Mouse (Mus musculus): ENCODE measurements around the gene D230025D16Rik. TPM values are rescaled to one million over a fixed set of nuclear protein-coding genes. Genes with fewer than 3 reads are reported as not detected.
"Not testable (repeated sequence)": the region's sequence is repeated elsewhere in the genome, so short reads cannot be mapped to it uniquely, and the experiment has no call there.

Gene D230025D16Rik
- 10 to 100 TPM; 31.7 to 32.1 TPM for total RNA-seq (2021)
- long read RNA-seq, experiment 1, transcript D230025D16Rik-201 (16 exons, 2,916 nt), result major isoform, 20 of 29 reads
- long read RNA-seq, experiment 1, partial matches to known transcripts, result 5 of 29 reads
- long read RNA-seq, experiment 1, other reads (novel, unspliced or antisense), result 3 of 29 reads
- long read RNA-seq, experiment 2, transcript D230025D16Rik-201 (16 exons, 2,916 nt), result major isoform, 16 of 25 reads
- long read RNA-seq, experiment 2, partial matches to known transcripts, result 3 of 25 reads
- long read RNA-seq, experiment 2, other reads (novel, unspliced or antisense), result 5 of 25 reads

DNA sequence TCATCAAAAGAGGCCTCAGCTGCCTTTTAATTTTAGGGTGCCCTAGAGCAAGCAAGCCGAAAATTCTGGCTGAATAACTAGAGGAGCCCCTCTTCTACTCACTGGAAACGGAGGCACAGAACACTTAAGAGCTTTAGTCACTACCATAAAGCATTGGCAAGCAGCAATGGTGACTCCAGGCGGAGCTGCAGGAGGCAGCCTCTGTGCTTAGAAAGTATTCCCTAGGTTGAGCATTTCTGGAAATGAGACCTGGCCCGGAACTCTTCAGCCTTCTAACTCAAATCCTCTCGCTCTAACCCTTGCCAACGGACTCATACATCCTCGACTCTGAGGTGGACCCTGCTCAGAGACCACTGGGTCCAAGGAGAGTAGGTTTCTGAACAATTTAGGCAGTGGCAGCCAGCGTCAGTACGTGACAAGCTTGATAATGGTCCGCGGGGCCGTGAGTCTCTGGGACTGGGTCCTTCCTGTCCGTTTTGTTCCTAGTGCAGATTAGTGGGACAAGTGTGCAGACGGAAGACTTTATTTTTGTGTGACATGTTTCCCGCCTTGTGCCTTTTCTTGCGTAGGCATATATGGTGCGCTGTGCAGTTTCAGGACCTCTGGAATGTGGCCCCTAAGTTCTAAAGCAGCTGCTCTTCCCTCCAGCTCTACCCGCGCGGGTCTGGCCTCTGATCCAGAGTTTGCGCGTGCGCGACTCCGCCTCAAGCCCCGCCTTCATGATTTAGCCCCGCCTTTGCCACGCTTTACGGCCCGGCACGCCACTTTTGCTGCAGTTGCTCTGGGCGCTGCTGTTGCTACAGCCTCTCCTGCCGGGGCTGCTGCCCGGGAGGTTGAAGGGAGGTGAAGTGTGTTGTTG is at the start of gene D230025D16Rik:
Gene D230025D16Rik (plus strand): TSS at position 733 of the 859 bp plus-strand sequence.
- intact Hi-C loops (cut with DNase I), result loop anchor here (5.0 kb wide), 1 partner anchor 87 kb away; no protein-coding TSS in a partner anchor
- peak; percentile 93 to 96 for DNase-seq (ENCODE audit: low spot score in 2 of 2)

DNA sequence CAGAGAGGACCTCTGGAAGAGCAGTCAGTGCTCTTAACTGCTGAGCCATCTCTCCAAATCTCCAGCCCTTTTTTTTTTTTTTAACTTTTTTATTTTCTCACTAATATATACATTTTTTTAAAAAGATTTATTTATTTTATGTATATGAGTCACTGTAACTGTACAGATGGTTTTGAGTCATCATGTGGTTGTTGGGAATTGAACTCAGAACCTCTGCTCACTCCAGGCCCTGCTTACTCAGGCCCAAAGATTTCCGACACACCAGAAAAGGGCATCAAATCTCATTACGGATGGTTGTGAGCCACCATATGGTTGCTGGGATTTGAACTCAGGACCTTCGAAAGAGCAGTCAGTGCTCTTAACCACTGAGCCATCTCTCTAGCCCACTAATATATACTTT is 49.7 kb upstream of the D230025D16Rik start:
- intact Hi-C loops (cut with DNase I); DNase-seq (ENCODE audit: low spot score in 2 of 2): not testable (repeated sequence)

DNA sequence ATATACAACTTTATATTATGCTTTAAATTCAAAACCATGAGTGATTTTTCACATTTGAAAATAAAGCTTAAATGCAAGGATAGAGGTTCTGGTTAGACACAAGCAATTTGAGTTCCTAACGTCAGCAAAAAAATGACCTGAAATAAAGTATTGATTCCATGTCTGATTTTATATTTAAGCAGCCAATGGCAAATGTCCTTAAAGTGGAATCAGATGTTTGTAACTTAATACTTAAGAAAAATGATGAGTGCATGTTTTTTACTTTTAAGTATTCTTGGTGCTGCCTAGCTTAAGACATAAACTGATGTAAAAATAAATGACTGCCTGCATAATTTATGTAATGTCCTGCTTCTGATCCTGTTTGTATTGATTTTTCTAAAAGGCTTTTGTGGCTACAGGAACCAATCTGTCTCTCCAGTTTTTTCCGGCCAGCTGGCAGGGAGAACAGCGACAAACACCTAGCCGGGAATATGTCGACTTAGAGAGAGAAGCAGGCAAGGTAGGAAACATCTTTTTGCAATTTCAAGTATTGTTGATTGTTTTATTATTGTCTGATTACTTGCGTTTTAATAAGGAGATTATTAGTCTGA is 46.6 kb upstream of the D230025D16Rik start:
- intact Hi-C loops (cut with DNase I), result no loop called here
- no peak for DNase-seq (ENCODE audit: low spot score in 2 of 2)

DNA sequence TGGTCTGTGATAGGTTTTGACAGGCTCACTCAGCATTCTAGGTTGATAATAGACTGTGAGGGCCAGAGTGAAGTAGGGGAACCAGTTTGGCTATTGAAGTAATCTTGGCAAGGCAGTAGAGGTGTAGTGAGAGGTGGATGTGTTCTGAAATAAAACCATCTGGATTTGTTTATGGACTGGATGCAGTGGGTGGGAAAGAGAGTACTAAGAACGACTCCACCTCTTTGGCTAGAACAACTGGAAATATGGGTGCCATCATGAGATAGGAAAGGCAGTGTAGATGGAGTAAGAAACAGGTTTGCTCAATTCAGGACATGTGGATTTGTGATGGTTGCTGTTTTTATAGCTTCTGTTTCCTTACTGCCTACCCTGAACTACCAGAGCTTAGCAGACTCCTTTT is 42.7 kb upstream of the D230025D16Rik start:
- intact Hi-C loops (cut with DNase I), result no loop called here
- DNase-seq (ENCODE audit: low spot score in 2 of 2), result no peak

DNA sequence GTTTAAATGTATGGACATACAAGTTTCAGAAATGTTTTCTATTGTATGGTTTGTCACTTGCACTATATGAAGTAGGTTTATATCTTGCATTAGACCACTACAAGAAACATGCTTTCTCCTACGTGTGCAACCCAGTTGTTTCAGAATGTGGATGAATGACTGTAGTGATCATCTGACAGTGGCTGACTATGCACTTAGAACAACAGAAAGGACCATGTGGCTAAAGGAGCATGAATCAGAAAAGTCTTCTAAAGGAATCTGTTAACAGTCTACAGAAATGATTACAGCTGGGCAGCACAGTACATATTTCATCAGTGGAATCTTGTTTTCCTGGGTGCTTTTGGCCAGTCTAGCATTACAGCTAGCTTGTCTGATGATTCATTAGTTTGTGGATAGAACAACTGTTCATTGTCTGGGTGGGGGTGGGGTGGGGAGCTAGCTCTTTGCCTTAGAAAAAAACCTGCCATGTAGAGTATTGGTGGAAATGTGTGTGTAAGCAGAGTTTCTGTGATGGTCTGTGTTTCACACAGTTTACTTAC is 38.4 kb upstream of the D230025D16Rik start:
- intact Hi-C loops (cut with DNase I), result no loop called here
- DNase-seq (ENCODE audit: low spot score in 2 of 2), result no peak

DNA sequence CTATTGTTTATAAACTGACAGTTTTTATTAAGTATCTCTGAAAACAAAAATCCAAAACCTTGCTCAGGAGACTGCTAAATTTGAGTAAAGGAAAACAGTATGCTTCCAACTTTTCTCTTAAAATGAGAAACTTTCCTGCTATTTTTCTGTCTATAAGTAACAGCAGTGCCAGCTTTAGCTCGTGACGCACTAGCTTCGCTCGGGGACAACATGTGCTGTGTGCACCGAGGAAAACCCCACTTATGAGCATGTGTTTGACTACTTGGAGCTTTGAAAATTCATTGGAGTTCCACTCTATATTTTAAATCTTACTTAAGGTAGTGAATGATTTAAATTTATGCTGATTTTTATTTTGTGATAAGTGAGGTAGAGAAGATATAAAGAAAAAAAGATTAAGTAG is 32.8 kb upstream of the D230025D16Rik start:
- intact Hi-C loops (cut with DNase I), result no loop called here
- DNase-seq (ENCODE audit: low spot score in 2 of 2), result peak in 1 of 2 experiments; percentile 12

DNA sequence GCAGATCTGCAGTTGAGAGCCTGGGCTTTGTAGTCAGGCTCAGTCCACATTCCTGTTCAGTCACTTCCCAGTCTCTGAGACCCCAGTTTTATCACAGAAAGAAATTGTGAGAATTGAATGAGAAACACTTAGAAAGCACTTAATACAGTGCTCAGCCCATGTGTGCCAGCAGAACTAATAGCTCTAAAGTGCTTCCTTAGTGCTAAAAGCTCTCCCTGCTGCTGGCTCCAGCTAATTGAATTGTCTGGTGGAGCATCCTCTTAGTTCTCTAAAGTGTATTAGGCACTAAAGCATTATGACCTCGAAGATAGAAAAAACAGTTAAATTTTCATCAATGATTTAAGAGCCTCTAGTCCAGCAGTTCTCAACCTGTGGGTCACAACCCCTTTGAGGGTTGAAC is 19.2 kb upstream of the D230025D16Rik start:
- intact Hi-C loops (cut with DNase I), result loop anchor here (5.0 kb wide), 1 partner anchor 33 kb away; the partner anchor contains the start of gene Cbfb

DNA sequence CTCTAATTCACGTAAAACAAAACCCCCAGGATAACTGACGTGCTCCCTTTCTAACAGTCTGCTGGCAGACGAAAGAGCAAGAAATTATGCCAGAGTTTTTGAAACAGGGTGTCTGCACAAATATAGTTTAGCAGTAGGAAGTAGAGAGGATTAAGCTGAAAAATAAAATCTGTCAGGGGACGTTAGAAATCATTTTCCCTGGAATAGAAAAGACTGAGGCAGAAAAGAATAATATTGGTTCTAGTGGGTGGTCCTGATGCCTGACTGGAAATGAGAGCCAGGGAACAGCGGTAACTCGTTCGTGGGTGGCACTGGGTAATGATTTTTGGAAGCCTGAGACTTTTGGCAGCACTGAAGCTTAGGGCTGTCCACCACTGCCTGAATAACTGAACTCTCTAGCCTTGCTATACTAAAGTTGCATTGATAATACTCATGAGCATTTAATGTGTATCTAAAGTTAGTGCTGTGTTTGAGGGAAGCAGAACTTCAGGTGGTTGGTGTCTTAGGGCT is 18.1 kb upstream of the D230025D16Rik start:
- peak in 1 of 2 experiments; percentile 8 for DNase-seq (ENCODE audit: low spot score in 2 of 2)
- intact Hi-C loops (cut with DNase I), result loop anchor here (5.0 kb wide), 1 partner anchor 35 kb away; the partner anchor contains the start of gene Cbfb

More for the DNA sequence above, 19.2 kb upstream of the D230025D16Rik start:
- DNase-seq (ENCODE audit: low spot score in 2 of 2), result no peak

DNA sequence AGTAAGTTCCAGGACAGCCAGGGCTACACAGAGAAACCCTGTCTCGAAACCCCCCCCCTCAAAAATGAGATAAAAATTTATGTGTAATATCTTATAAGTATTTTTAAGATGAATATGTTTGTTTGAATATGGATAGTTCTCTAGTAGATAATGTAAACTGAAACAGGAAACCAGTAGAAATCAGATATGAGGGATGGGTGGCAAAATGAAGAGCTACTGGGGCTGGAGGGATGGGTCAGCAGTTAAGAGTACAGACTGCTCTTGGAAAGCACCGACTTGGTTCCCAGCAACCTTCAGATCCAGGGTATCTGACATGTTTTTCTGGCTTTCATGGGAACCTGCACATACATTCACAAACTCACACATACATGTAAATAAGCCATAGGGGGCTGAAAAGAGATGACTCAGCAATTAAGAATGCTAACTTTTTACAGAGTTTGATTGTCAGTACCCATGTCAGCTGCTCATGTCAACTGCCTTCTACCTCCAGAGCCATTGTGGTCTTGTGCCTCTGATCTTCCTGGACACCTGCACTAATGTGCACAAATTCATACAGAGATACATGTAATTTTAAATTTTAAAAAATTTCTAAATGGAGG is 17.2 kb upstream of the D230025D16Rik start:
- intact Hi-C loops (cut with DNase I), result loop anchor here (5.0 kb wide), 1 partner anchor 35 kb away; the partner anchor contains the start of gene Cbfb
- no peak for DNase-seq (ENCODE audit: low spot score in 2 of 2)

DNA sequence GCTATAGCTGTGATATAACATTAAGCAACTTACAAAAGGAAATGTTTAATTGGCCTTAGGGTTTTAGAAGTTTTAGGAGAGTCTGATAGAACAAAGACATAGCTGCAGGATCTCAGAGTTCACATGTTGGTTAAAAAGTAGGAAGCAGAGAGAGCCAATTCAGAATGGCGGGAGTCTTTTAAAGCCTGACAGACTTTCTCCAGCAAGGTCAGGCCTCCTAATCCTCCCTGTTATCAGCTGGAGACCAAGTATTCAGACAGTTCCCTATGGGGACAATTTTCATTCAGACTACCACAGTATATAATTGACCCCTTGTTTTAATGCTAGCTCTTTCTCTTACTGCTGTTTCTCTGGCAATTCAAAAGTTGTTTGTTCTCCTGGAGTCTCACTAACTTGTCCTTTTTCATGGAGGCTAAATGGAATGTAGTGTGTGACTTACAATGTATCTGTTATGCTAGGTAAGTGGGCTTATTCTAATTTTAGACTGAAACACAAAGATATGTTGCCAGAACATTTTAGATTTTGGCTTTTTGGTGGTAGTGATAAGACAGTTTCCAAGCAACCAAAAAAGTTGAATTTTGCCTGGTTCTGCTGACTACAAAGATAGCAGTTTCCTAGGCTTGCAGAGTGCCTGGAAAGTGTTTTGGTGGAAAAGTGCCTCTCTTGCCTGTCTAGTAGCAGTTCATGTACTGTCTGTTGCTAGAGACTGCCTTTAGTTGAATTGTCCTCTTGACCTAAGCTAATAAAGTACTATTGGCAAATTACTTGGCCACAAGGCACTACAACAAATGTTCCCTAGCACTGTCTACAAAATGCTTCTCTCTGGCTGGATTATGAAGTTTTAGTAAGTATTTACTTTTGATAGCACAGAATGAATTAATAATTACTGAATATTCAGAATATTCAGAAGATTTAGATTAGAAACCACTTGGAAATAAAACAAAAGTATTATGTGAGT is 15.5 kb upstream of the D230025D16Rik start:
- intact Hi-C loops (cut with DNase I), result loop anchor here (5.0 to 10.0 kb wide), 2 partner anchors 37 to 265 kb away; partner anchors contain the start of genes Cbfb and Ces2f
- no peak for DNase-seq (ENCODE audit: low spot score in 2 of 2)

DNA sequence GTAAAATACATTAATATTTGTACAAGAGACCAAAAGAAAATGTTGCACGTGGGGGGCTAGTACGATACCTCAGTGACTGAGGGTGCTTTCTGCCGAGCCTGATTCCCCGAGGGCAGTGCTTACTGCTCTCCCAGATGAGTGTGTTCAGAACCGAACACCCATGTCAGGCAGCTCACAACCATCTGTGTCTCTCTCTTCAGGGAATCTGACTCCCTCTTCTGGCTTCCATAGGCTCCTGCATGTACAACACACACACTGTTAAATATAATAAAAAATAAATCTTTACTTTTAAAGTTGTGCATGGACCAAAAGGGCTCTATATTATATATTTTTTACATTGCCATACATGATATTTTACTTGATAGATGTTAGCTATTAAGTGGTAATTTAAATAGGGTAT is 10.8 kb upstream of the D230025D16Rik start:
- no peak for DNase-seq (ENCODE audit: low spot score in 2 of 2)
- intact Hi-C loops (cut with DNase I), result loop anchor here (10.0 kb wide), 1 partner anchor 269 kb away; the partner anchor contains the start of gene Ces2f

DNA sequence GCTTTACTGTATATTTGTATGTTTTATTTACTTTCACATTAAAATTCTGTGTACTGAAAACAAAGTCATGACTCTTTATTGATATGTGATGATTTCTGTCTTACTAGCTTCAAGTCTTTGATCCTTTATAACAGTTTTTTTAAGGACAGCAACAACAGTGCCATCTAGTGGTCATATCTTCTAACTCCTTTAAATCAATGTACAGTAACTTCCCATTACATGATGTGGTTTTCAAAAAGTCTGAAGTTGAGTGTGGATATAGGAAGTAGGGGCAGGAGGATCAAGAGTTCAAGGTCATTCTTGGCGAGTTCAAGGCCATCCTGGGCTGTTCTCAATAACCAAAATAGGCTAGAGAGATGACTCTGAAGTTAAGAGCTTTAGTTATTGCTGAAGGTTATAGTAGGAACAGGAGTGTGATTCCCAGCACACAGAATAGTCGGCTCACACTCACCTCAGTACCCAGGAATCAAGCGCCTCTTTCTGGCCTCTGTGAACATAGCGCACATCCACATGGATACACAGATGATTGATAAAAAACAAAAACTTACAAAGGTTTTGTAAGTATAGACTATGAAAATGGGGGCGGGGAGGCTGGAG is 6.9 kb upstream of the D230025D16Rik start:
- intact Hi-C loops (cut with DNase I), result loop anchor here (2.0 to 10.0 kb wide), 3 partner anchors 97 to 561 kb away; partner anchors contain the start of gene Ces2f
- peak; percentile 34 to 75 for DNase-seq (ENCODE audit: low spot score in 2 of 2)

DNA sequence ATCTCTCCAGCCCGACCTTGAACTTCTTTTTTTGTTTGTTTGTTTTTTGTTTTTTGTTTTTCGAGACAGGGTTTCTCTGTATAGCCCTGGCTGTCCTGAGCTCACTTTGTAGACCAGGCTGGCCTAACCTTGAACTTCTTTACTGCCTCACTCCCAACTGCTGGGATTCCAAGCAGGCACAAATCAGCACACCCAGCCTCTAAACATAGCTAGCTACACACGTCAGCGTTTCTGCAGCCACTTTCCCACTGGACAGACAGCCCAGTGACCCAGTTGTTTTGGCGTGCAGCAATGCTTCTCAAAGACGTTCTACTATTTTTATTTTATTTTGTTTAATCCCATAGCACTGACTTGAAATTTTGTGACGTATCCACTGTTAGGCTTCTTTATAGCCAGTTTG is 1.1 kb upstream of the D230025D16Rik start:
- no peak for DNase-seq (ENCODE audit: low spot score in 2 of 2)
- intact Hi-C loops (cut with DNase I), result loop anchor here (5.0 kb wide), 1 partner anchor 87 kb away; no protein-coding TSS in a partner anchor

DNA sequence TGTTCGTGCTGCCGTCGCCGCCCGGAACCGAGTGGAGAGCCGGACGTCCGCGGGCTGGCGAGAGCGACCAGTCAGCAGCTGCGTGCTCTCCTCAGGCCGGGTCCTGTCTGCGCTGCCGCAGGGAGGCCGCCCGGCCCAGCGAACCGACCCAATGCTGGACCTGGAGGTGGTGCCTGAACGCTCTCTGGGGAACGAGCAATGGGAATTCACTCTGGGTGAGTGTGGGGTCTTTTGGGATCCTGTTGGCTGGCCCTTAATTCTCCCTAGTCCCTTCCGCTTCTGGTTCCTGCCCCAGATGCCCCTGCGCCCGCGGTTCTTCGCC is 288 bp downstream of the D230025D16Rik start:
- intact Hi-C loops (cut with DNase I), result no loop called here
- no peak for DNase-seq (ENCODE audit: low spot score in 2 of 2)

DNA sequence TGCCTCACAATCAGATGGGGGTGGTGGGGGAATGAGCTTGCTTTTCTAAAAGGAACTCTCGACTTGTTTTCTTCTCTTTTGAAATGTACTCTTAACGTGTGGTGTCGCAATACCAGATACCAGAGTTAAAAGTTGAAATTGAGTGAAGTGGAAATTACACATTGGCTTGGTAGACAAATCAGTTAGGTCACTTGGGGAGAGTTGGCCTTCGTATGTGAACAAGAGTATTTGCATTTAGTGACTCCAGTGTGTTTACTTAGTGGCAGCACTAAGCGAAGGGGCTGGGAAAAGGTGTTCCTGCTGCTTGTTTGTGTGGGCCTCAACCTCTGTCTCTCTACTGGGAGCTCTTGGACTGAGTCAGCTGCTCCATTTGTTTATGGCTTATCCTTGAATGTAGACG is 972 bp downstream of the D230025D16Rik start:
- no peak for DNase-seq (ENCODE audit: low spot score in 2 of 2)
- intact Hi-C loops (cut with DNase I), result no loop called here

DNA sequence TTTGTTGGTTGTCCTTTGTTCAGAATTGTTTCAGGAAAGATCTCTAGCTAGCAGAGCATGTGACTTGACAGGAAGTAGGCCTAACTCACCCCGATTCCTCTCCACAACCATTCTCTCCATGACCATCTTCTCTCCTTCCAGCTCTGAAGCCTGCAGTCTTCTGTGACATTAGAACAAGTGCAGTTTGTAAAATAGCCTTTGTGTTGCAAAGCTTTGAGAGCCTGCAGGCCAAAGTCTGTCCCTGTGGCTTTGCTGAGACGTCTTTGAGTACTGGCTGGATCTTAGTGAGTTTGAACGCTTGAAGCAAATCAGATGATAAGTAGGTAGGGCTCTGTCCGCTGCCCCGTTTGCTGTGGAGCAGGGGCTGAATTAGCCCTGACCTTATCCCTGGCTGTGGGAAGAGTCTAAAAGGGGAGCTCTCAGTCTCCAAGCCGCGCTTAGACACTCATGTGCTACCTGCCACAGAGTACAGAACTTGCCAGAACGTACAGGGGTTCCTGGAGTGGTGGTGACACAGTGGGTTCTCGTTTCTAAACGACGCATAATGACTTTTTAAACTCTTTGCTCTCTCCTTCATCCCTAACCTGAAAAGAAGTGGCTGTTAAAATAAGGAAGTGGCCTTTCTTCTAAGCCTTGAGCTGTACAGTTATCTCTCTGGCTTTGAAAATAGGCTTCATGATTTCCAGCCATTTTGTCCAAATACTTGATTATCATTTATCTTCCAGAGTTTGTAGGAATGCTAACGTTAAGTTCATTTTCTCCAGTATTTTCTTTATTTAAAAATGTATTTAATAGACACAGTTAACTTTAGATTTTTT is 6.8 kb downstream of the D230025D16Rik start:
- no peak for DNase-seq (ENCODE audit: low spot score in 2 of 2)
- intact Hi-C loops (cut with DNase I), result no loop called here

DNA sequence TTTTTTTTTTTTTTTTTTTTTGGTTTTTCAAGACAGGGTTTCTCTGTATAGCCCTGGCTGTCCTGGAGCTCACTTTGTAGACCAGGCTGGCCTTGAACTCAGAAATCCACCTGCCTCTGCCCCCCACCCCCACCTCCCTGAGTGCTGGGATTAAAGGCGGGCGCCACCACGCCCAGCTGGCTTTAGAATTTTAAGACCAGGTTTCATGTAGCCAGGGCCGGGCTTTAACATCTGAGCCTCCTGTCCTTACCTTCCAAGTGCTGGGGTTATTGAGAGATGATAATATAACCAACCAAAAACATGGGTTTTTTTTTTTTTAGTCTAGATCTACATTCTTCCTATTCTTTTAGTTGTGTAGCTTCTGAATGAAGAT is 7.4 kb downstream of the D230025D16Rik start:
- DNase-seq (ENCODE audit: low spot score in 2 of 2); intact Hi-C loops (cut with DNase I): not testable (repeated sequence)
